Mouse (Mus musculus) Patski (cell line): ENCODE data around the gene Gm4131. TPM values are rescaled to one million over a fixed set of nuclear protein-coding genes. Genes with fewer than 3 reads are reported as not detected.

Experiments used
- ATAC-seq: fragments of 100-300 bp; one replicate; pipeline ENCODE4 v1.8.0; 2021
- CTCF ChIA-PET: fragments of 350-600 bp; sonication (Branson Sonifier 250); formaldehyde crosslinking; loops from one replicate; lab custom pipeline; 2022; ENCODE audit warnings: inconsistent platforms; lab: Charles Lee
- POLR2A ChIA-PET: fragments of 350-600 bp; sonication (Branson Sonifier 250); formaldehyde crosslinking; loops from one replicate; lab custom pipeline; 2022; ENCODE audit warnings: antibody characterized with exemption, inconsistent platforms; lab: Charles Lee
- DNase-seq: peaks from one replicate; pipeline ENCODE4 v3.0.0-alpha.2; 2011; ENCODE audit warnings: low read depth, low spot score
- H3K27me3 ChIP-seq: fragments of 371-371 bp; one replicate; pipeline ENCODE4 v1.5.1; 2021
- CTCF ChIP-seq: fragments of 100-300 bp; IDR thresholded peaks from one replicate; pipeline ENCODE4 v1.5.1; 2021
- in situ Hi-C: fragments of 300-500 bp; cut with MboI; formaldehyde crosslinking; loops from 3 replicates; pipeline ENCODE4 v1.11.1; 2018; ENCODE audit warnings: low pct_unique_long_range_greater_than_20kb, mixed read lengths
- polyA plus RNA-seq: library from polyadenylated mRNA; unstranded; gene quantifications from one replicate; pipeline ENCODE4 v1.2.3, GENCODE M21; 2021

Gm4131 gene
- polyA plus RNA-seq, 1 experiment from 2014 or later: not detected

- POLR2A ChIA-PET: interaction anchor here (1.6 kb wide), 1 partner anchor 10 kb away, joined by 3 read pairs; no protein-coding TSS in a partner anchor
- in situ Hi-C loops: loop anchor here (5.0 kb wide), 1 partner anchor 105 kb away; no protein-coding TSS in a partner anchor
- no peak for TF ChIP-seq CTCF
- no peak for ATAC-seq
- no peaks in the 10 kb centered on the region for H3K27me3 ChIP-seq
- CTCF ChIA-PET: interaction anchor here (0.8 kb wide), 1 partner anchor 885 kb away, joined by 3 read pairs; no protein-coding TSS in a partner anchor
- no peak for DNase-seq
Observed at GRCm38 (mm10) chr14:62447214-62447548, 119.5 kb downstream of the Gm4131 start.

- TF ChIP-seq CTCF: no peak
- DNase-seq (no peak), ATAC-seq (peak; percentile 26)
- in situ Hi-C loops: loop anchor here (5.0 kb wide), 1 partner anchor 104 kb away; no protein-coding TSS in a partner anchor
- ChIA-PET CTCF (interaction anchor here (0.8 to 1.1 kb wide), 2 partner anchors 15 to 885 kb away, joined by 3 read pairs; no protein-coding TSS in a partner anchor), POLR2A (interaction anchor here (1.6 kb wide), 1 partner anchor 10 kb away, joined by 3 read pairs; no protein-coding TSS in a partner anchor)
- H3K27me3 ChIP-seq: no peaks in the 10 kb centered on the region
Observed at GRCm38 (mm10) chr14:62446385-62447213, 120.1 kb downstream of the Gm4131 start.

GRCm38 (mm10) chr14:62443840-62444430, 122.8 kb downstream of the Gm4131 start:
- no peak for ATAC-seq
- ChIA-PET POLR2A (no interaction called here), CTCF (interaction anchor here (1.1 to 1.5 kb wide), 2 partner anchors 9 to 18 kb away, joined by 3 to 4 read pairs; no protein-coding TSS in a partner anchor)
- in situ Hi-C loops: no loop called here
- no peak for TF ChIP-seq CTCF
- no peaks in the 10 kb centered on the region for H3K27me3 ChIP-seq
- no peak for DNase-seq

- H3K27me3 ChIP-seq: no peaks in the 10 kb centered on the region
- TF ChIP-seq CTCF: no peak
- DNase-seq: no peak
- ChIA-PET POLR2A (no interaction called here), CTCF (interaction anchor here (1.5 kb wide), 1 partner anchor 10 kb away, joined by 4 read pairs; no protein-coding TSS in a partner anchor)
- ATAC-seq: no peak
- in situ Hi-C loops: no loop called here
Observed at GRCm38 (mm10) chr14:62442971-62443370, 123.8 kb downstream of the Gm4131 start.

- H3K27me3 ChIP-seq: no peaks in the 10 kb centered on the region
- no peak for ATAC-seq
- POLR2A ChIA-PET: no interaction called here
- TF ChIP-seq CTCF: no peak
- CTCF ChIA-PET: no interaction called here
- no peak for DNase-seq
- in situ Hi-C loops: no loop called here
Observed at GRCm38 (mm10) chr14:62440036-62440435, 126.7 kb downstream of the Gm4131 start.

GRCm38 (mm10) chr14:62438236-62438635, 128.5 kb downstream of the Gm4131 start:
- CTCF ChIA-PET: no interaction called here
- DNase-seq (no peak), ATAC-seq (no peak)
- no peak for TF ChIP-seq CTCF
- no peaks in the 10 kb centered on the region for H3K27me3 ChIP-seq
- POLR2A ChIA-PET: no interaction called here
- in situ Hi-C loops: no loop called here

- no peaks in the 10 kb centered on the region for H3K27me3 ChIP-seq
- POLR2A ChIA-PET: no interaction called here
- ATAC-seq: no peak
- no peak for DNase-seq
- no peak for TF ChIP-seq CTCF
- CTCF ChIA-PET: no interaction called here
- in situ Hi-C loops: no loop called here
Observed at GRCm38 (mm10) chr14:62437806-62438205, 128.9 kb downstream of the Gm4131 start.

- ATAC-seq (no peak), DNase-seq (no peak)
- TF ChIP-seq CTCF: no peak
- in situ Hi-C loops: no loop called here
- POLR2A ChIA-PET: interaction anchor here (0.5 kb wide), 1 partner anchor 601 kb away, joined by 3 read pairs; no protein-coding TSS in a partner anchor
- no peaks in the 10 kb centered on the region for H3K27me3 ChIP-seq
- CTCF ChIA-PET: interaction anchor here (1.0 to 1.7 kb wide), 4 partner anchors 9 to 19 kb away, joined by 3 to 6 read pairs (median 3); no protein-coding TSS in a partner anchor
Observed at GRCm38 (mm10) chr14:62425277-62425691, 141.4 kb downstream of the Gm4131 start.

GRCm38 (mm10) chr14:62422265-62422664, 144.5 kb downstream of the Gm4131 start:
- ChIA-PET CTCF (interaction anchor here (0.7 kb wide), 1 partner anchor 12 kb away, joined by 3 read pairs; no protein-coding TSS in a partner anchor), POLR2A (no interaction called here)
- no peaks in the 10 kb centered on the region for H3K27me3 ChIP-seq
- no peak for ATAC-seq
- in situ Hi-C loops: no loop called here
- no peak for DNase-seq
- no peak for TF ChIP-seq CTCF

GRCm38 (mm10) chr14:62417501-62417900, 149.2 kb downstream of the Gm4131 start:
- DNase-seq: no peak
- in situ Hi-C loops: no loop called here
- TF ChIP-seq CTCF: no peak

More at GRCm38 (mm10) chr14:62417501-62417900, 149.2 kb downstream of the Gm4131 start:
- ChIA-PET POLR2A (interaction anchor here (0.8 kb wide), 1 partner anchor 360 kb away, joined by 4 read pairs; no protein-coding TSS in a partner anchor), CTCF (no interaction called here)
- peaks cover 3% of the 10 kb centered on the region for H3K27me3 ChIP-seq
- no peak for ATAC-seq
